Mouse (Mus musculus) spleen, adult 2 months (tissue): ENCODE results near the gene Coa4. TPM values are rescaled to one million over a fixed set of nuclear protein-coding genes. Genes with fewer than 3 reads are reported as not detected.
A peak's percentile ranks its signal among the peaks of the same experiment; 100 is the strongest.

ENCODE experiments used
- DNase-seq, 2 experiments: peaks; one replicate each; pipeline versions ENCODE4 v3.0.0 to v3.0.0-alpha.2; 2012 to 2021; ENCODE audit warnings: low spot score in 2 of 2, low read depth in 1 of 2
- H3K27ac ChIP-seq: fragments of 200-500 bp; 2 replicates; pipeline ENCODE4 v1.5.1; 2012; ENCODE audit warnings: low read length, inconsistent platforms; ENCODE audit not compliant: insufficient read depth
- H3K27me3 ChIP-seq: fragments of 200-500 bp; 2 replicates; pipeline ENCODE4 v1.6.1; 2012; ENCODE audit warnings: mild to moderate bottlenecking, moderate library complexity, low read length, inconsistent platforms; ENCODE audit not compliant: control insufficient read depth, insufficient read depth
- H3K36me3 ChIP-seq: fragments of 200-500 bp; 2 replicates; pipeline ENCODE4 v1.6.1; 2012; ENCODE audit warnings: mild to moderate bottlenecking, low read length, inconsistent platforms; ENCODE audit not compliant: control insufficient read depth, insufficient read depth
- H3K4me1 ChIP-seq: fragments of 200-500 bp; 2 replicates; pipeline ENCODE4 v1.6.1; 2011; ENCODE audit warnings: inconsistent platforms; ENCODE audit not compliant: control insufficient read depth, insufficient read depth, insufficient read length
- H3K4me3 ChIP-seq: fragments of 200-500 bp; 2 replicates; pipeline ENCODE4 v1.5.1; 2011; ENCODE audit warnings: mild to moderate bottlenecking, inconsistent platforms; ENCODE audit not compliant: insufficient read depth, insufficient read length; ENCODE audit errors: extremely low read depth
- CTCF ChIP-seq: fragments of 200-500 bp; IDR thresholded peaks from 2 replicates; pipeline ENCODE4 v1.5.1; 2011; ENCODE audit warnings: mild to moderate bottlenecking, inconsistent platforms; ENCODE audit not compliant: insufficient read depth, insufficient read length, insufficient replicate concordance; ENCODE audit errors: extremely low read depth
- POLR2A ChIP-seq: fragments of 200-500 bp; IDR thresholded peaks from 2 replicates; pipeline ENCODE4 v1.6.1; 2011; ENCODE audit warnings: low read depth, low read length, inconsistent platforms
- WGBS: fragments of 180-500 bp; shearing (Covaris S2); methylation state at CpG from one replicate; pipeline ENCODE4 v1.1.7; 2018; 5-methylcytosine and 5-hydroxymethylcytosine counted together
- polyA plus RNA-seq: library from polyadenylated mRNA; depleted of rRNA; stranded (reverse); fragments of >200 nt; gene quantifications from 2 replicates; pipeline ENCODE4 v1.2.3, GENCODE M21; 2012

The Coa4 gene
- polyA plus RNA-seq, 1 experiment: 7.8 TPM

GRCm38 (mm10) chr7:100499465-100499864 is 37.4 kb upstream of the Coa4 start:
- H3K27ac ChIP-seq: no peak overlapping the region
- TF ChIP-seq POLR2A (no peak), CTCF (no peak)

GRCm38 (mm10) chr7:100500276-100500977 is 36.4 kb upstream of the Coa4 start:
- TF ChIP-seq CTCF (no peak), POLR2A (no peak)
- Histone ChIP-seq H3K4me3 (no peak overlapping the region), H3K27me3 (no peaks in the 10 kb centered on the region), H3K27ac (peak overlapping the region; percentile 42), H3K4me1 (peaks cover 44% of the 10 kb centered on the region), H3K36me3 (peaks cover 40% of the 10 kb centered on the region)
- 48% methylated on average over 16 of the region's 16 CpGs for WGBS
- no peak for DNase-seq

More at GRCm38 (mm10) chr7:100499465-100499864, 37.4 kb upstream of the Coa4 start:
- H3K4me1 ChIP-seq: peaks cover 40% of the 10 kb centered on the region
- no peak for DNase-seq
- peaks cover 44% of the 10 kb centered on the region for H3K36me3 ChIP-seq
- no peaks in the 10 kb centered on the region for H3K27me3 ChIP-seq
- H3K4me3 ChIP-seq: no peak overlapping the region

- TF ChIP-seq POLR2A (no peak; the same call in 1 of the 2 replicates), CTCF (no peak)
Observed at GRCm38 (mm10) chr7:100501027-100501843, 35.6 kb upstream of the Coa4 start.

GRCm38 (mm10) chr7:100501844-100502373 is 35.0 kb upstream of the Coa4 start:
- Histone ChIP-seq H3K36me3 (peaks cover 32% of the 10 kb centered on the region), H3K4me1 (peaks cover 36% of the 10 kb centered on the region), H3K27ac (no peak overlapping the region), H3K4me3 (no peak overlapping the region), H3K27me3 (no peaks in the 10 kb centered on the region)
- TF ChIP-seq CTCF (no peak), POLR2A (no peak)
- 31% methylated on average over 2 of the region's 2 CpGs for WGBS
- DNase-seq: no peak

More at GRCm38 (mm10) chr7:100501027-100501843, 35.6 kb upstream of the Coa4 start:
- Histone ChIP-seq H3K27me3 (no peaks in the 10 kb centered on the region), H3K4me1 (peaks cover 42% of the 10 kb centered on the region), H3K36me3 (peaks cover 39% of the 10 kb centered on the region), H3K4me3 (no peak overlapping the region), H3K27ac (peak overlapping the region; percentile 42)
- no peak for DNase-seq
- 50% methylated on average over 6 of the region's 6 CpGs for WGBS

GRCm38 (mm10) chr7:100502374-100502922 is 34.4 kb upstream of the Coa4 start:
- DNase-seq: no peak
- TF ChIP-seq POLR2A (no peak), CTCF (no peak)
- H3K4me1 ChIP-seq: peaks cover 30% of the 10 kb centered on the region
- no peaks in the 10 kb centered on the region for H3K27me3 ChIP-seq
- 37% methylated on average over 7 of the region's 7 CpGs for WGBS
- H3K27ac ChIP-seq: peak overlapping the region; percentile 35
- H3K4me3 ChIP-seq: no peak overlapping the region
- H3K36me3 ChIP-seq: peaks cover 27% of the 10 kb centered on the region

- H3K27me3 ChIP-seq: no peaks in the 10 kb centered on the region
- peaks cover 20% of the 10 kb centered on the region for H3K36me3 ChIP-seq
- WGBS: 18% methylated on average over 5 of the region's 5 CpGs
- peaks cover 25% of the 10 kb centered on the region for H3K4me1 ChIP-seq
- H3K27ac ChIP-seq: 0 out of 2 replicates have a peak overlapping the region, but pooled peaks have one; percentile 1
- no peak for DNase-seq
- H3K4me3 ChIP-seq: no peak overlapping the region
- no peak for TF ChIP-seq CTCF
- TF ChIP-seq POLR2A: peak; percentile 35; the same call in 1 of the 2 replicates
Observed at GRCm38 (mm10) chr7:100503076-100503475, 33.8 kb upstream of the Coa4 start.
